Mouse (Mus musculus) activated CD4-positive, CD25-positive, alpha-beta regulatory T cell (primary cell): ENCODE measurements around the gene Appl2. TPM values are rescaled to one million over a fixed set of nuclear protein-coding genes. Genes with fewer than 3 reads are reported as not detected.

Source experiments
- polyA plus RNA-seq, 2 experiments: library from polyadenylated mRNA; unstranded; fragments of 100-300 nt; shearing (Covaris generic); gene quantifications; one replicate each; pipeline ENCODE4 v1.2.1; 2017

Gene Appl2
- 10 to 100 TPM in 1 of 2 experiments, 1 to 10 TPM in 1; 6.0 to 29.3 TPM for polyA plus RNA-seq

GRCm38 (mm10) chr10:83648131-83649020 lies at the start of gene Appl2:
Gene Appl2, minus strand, starts transcription at chr10:83648738.

Other genes with a start within 250 kb of the Appl2 start
- under 1 TPM; 0.18 to 0.36 TPM for gene Aldh1l2, start 114.6 kb downstream of the Appl2 start, polyA plus RNA-seq
- gene Washc4, start 105.0 kb downstream of the Appl2 start, polyA plus RNA-seq = 10 to 100 TPM; 36.9 to 40.6 TPM
- gene 1500009L16Rik, start 74.1 kb upstream of the Appl2 start, polyA plus RNA-seq = 10 to 100 TPM; 12.8 to 21.7 TPM